Mouse (Mus musculus) layer of hippocampus, postnatal 10 days (tissue): ENCODE results near the gene Slc38a4. TPM values are rescaled to one million over a fixed set of nuclear protein-coding genes. Genes with fewer than 3 reads are reported as not detected.

Source experiments
- DNase-seq, 2 experiments: peaks; one replicate each; pipeline ENCODE4 v3.0.0; 2021; ENCODE audit warnings: low spot score in 2 of 2
- long read RNA-seq: library from polyadenylated mRNA; stranded (forward); transcript quantifications from one replicate; pipeline ENCODE4 v2.0.0, GENCODE M21; 2023
- total RNA-seq, 2 experiments: library from RNA; stranded (reverse); gene quantifications; 2 replicates each; pipeline ENCODE4 v1.2.3; 2021

Slc38a4 gene
- total RNA-seq: 1 to 10 TPM; 1.3 TPM
- long read RNA-seq, partial matches to known transcripts: 2 of 2 reads
- long read RNA-seq, other reads (novel, unspliced or antisense): 0 of 2 reads

- DNase-seq: no peak
Measured at GRCm38 (mm10) chr15:97055794-97056193, at the start of gene Slc38a4. TSS of gene Slc38a4 (minus strand) at chr15:97055956.

GRCm38 (mm10) chr15:97104889-97105391 lies 49.2 kb upstream of the Slc38a4 start:
- DNase-seq: no peak

- DNase-seq: no peak
Measured at GRCm38 (mm10) chr15:97104048-97104447, 48.3 kb upstream of the Slc38a4 start.

GRCm38 (mm10) chr15:97102811-97103210 lies 47.1 kb upstream of the Slc38a4 start:
- no peak for DNase-seq

GRCm38 (mm10) chr15:97102181-97102580 lies 46.4 kb upstream of the Slc38a4 start:
- no peak for DNase-seq

- no peak for DNase-seq
Measured at GRCm38 (mm10) chr15:97099101-97099500, 43.3 kb upstream of the Slc38a4 start.

GRCm38 (mm10) chr15:97097548-97097947 lies 41.8 kb upstream of the Slc38a4 start:
- DNase-seq: no peak

GRCm38 (mm10) chr15:97089526-97089925 lies 33.8 kb upstream of the Slc38a4 start:
- peak in 1 of 2 experiments; percentile 12 for DNase-seq

GRCm38 (mm10) chr15:97085833-97086232 lies 30.1 kb upstream of the Slc38a4 start:
- no peak for DNase-seq

GRCm38 (mm10) chr15:97077665-97078064 lies 21.9 kb upstream of the Slc38a4 start:
- DNase-seq: no peak

- no peak for DNase-seq
Measured at GRCm38 (mm10) chr15:97076092-97076491, 20.3 kb upstream of the Slc38a4 start.

- no peak for DNase-seq
Measured at GRCm38 (mm10) chr15:97075240-97075639, 19.5 kb upstream of the Slc38a4 start.

- no peak for DNase-seq
Measured at GRCm38 (mm10) chr15:97072859-97073826, 17.4 kb upstream of the Slc38a4 start.

GRCm38 (mm10) chr15:97067340-97068136 lies 11.8 kb upstream of the Slc38a4 start:
- DNase-seq: no peak

- DNase-seq: no peak
Measured at GRCm38 (mm10) chr15:97066937-97067336, 11.2 kb upstream of the Slc38a4 start.

GRCm38 (mm10) chr15:97063211-97063610 lies 7.5 kb upstream of the Slc38a4 start:
- DNase-seq: no peak

GRCm38 (mm10) chr15:97060973-97061372 lies 5.2 kb upstream of the Slc38a4 start:
- DNase-seq: no peak

GRCm38 (mm10) chr15:97060571-97060970 lies 4.8 kb upstream of the Slc38a4 start:
- DNase-seq: no peak

GRCm38 (mm10) chr15:97060102-97060501 lies 4.3 kb upstream of the Slc38a4 start:
- DNase-seq: no peak

- no peak for DNase-seq
Measured at GRCm38 (mm10) chr15:97059071-97060041, 3.6 kb upstream of the Slc38a4 start.
